In the genomic region with DNA sequence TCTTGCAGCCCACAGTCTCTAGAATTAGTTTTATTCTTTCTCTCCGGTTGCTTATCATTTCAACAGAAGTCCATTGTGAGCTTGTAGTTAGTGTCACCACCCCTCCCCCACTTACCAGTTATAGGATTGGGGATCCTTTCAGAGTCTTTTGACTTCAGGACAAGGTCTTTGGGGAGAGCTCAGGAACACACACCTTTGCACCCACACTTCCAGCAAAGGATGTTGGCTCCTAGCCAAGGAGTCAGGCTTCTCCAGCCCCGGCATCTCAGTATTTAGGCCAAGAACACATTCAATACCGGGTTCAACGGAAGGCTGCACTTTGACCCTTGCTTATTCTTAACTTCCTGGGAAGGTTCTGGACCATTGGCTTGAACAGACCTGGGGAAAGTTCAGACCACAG, we compare ENCODE assay signal across 8 mouse cellular contexts. TPM values are rescaled to one million over a fixed set of nuclear protein-coding genes. Genes with fewer than 3 reads are reported as not detected.
DNase-seq lines count a peak whose midpoint lies in the region; ATAC-seq and TF ChIP-seq lines count a peak whose summit lies in the region.

No protein-coding gene starts in this region.

- no peaks in the 10 kb centered on the region for H3K36me3 ChIP-seq in ES-E14 (ENCODE audit: control insufficient read depth, insufficient read depth, low read length, poor library complexity, severe bottlenecking)
- H3K36me3 ChIP-seq in heart, embryonic 11.5 days (ENCODE audit: control insufficient read depth, insufficient read depth, low read length): no peaks in the 10 kb centered on the region
- H3K36me3 ChIP-seq in kidney, embryonic 14.5 days (ENCODE audit: control insufficient read depth, insufficient read depth, low read length): no peaks in the 10 kb centered on the region
- H3K36me3 ChIP-seq in midbrain, embryonic 14.5 days (ENCODE audit: control insufficient read depth, insufficient read depth, low read length): no peaks in the 10 kb centered on the region

- in situ Hi-C loops in ES-E14 (cut with MboI; ENCODE audit: low sequenced_read_pairs in 2 of 2, unreplicated experiment in 2 of 2): no loop called here

- no peak overlapping the region for H3K9ac ChIP-seq in ES-E14 (ENCODE audit: insufficient read depth, low read depth, low read length, poor library complexity, severe bottlenecking)
- peak overlapping the region; percentile 73 for H3K9ac ChIP-seq in heart, embryonic 11.5 days (ENCODE audit: low read depth, low read length)
- peak overlapping the region; percentile 96 for H3K9ac ChIP-seq in kidney, embryonic 14.5 days (ENCODE audit: low read depth, low read length)
- H3K9ac ChIP-seq in midbrain, embryonic 14.5 days (replicated peaks; ENCODE audit: low read length): peak overlapping the region; percentile 99

- H3K27me3 ChIP-seq in heart, embryonic 11.5 days (ENCODE audit: control insufficient read depth, insufficient read depth, low read length): no peaks in the 10 kb centered on the region
- no peaks in the 10 kb centered on the region for H3K27me3 ChIP-seq in kidney, embryonic 14.5 days (ENCODE audit: control insufficient read depth, insufficient read depth, low read length)
- no peaks in the 10 kb centered on the region for H3K27me3 ChIP-seq in midbrain, embryonic 14.5 days (ENCODE audit: control insufficient read depth, insufficient read depth, low read length)

- peak overlapping the region; percentile 58 for H3K4me2 ChIP-seq in heart, embryonic 11.5 days
- H3K4me2 ChIP-seq in kidney, embryonic 14.5 days (replicated peaks; ENCODE audit: low read depth, low read length): peak overlapping the region; percentile 66
- H3K4me2 ChIP-seq in midbrain, embryonic 14.5 days (ENCODE audit: low read length): peak overlapping the region; percentile 78

- 0 out of 4 replicates have a peak, but pooled peaks cover 0 to 2% of the 10 kb centered on the region in 2 experiments for H3K4me1 ChIP-seq in ES-E14 (ENCODE audit: control insufficient read depth in 2 of 2, insufficient read depth in 2 of 2, low read length in 2 of 2, poor library complexity in 1 of 2)
- peaks cover 6% of the 10 kb centered on the region; the same call in 1 of the 2 replicates for H3K4me1 ChIP-seq in heart, embryonic 11.5 days (ENCODE audit: control insufficient read depth, insufficient read depth, low read length)
- no peaks in the 10 kb centered on the region for H3K4me1 ChIP-seq in kidney, embryonic 14.5 days (ENCODE audit: control insufficient read depth, insufficient read depth, low read length)
- H3K4me1 ChIP-seq in midbrain, embryonic 14.5 days (ENCODE audit: control insufficient read depth, insufficient read depth, low read length): peaks cover 5% of the 10 kb centered on the region; the same call in 1 of the 2 replicates

- H3K4me3 ChIP-seq in ES-E14 (ENCODE audit: insufficient read depth in 1 of 2, low read depth in 1 of 2, low read length in 2 of 2, poor library complexity in 1 of 2, severe bottlenecking in 1 of 2): peak overlapping the region; percentile 76 to 80
- H3K4me3 ChIP-seq in heart, embryonic 11.5 days (ENCODE audit: low read depth, low read length): peak overlapping the region; percentile 43
- peak overlapping the region; percentile 83 for H3K4me3 ChIP-seq in kidney, embryonic 14.5 days (ENCODE audit: low read length)
- peak overlapping the region; percentile 93 for H3K4me3 ChIP-seq in midbrain, embryonic 14.5 days (replicated peaks; ENCODE audit: low read depth, low read length)

- 36% methylated on average over 4 of the region's 4 CpGs for WGBS in heart, embryonic 11.5 days (ENCODE audit: insufficient replicate concordance)
- WGBS in kidney, embryonic 14.5 days: 12% methylated on average over 4 of the region's 4 CpGs
- 16% methylated on average over 4 of the region's 4 CpGs for WGBS in midbrain, embryonic 14.5 days

- DNase-seq in embryo, embryonic 10 days (ENCODE audit: low spot score): peak; percentile 16
- DNase-seq in embryo, embryonic 9.5 days (ENCODE audit: extremely low spot score): no peak
- DNase-seq in ES-E14 (ENCODE audit: low read depth, low spot score): no peak
- DNase-seq in midbrain, embryonic 14.5 days: no peak

- H3K27ac ChIP-seq in ES-E14 (ENCODE audit: insufficient read depth, low read depth, low read length, poor library complexity, severe bottlenecking): no peak overlapping the region
- peak overlapping the region; percentile 97 for H3K27ac ChIP-seq in heart, embryonic 11.5 days (ENCODE audit: low read depth, low read length)
- H3K27ac ChIP-seq in kidney, embryonic 14.5 days (ENCODE audit: low read depth, low read length): peak overlapping the region; percentile 80
- peak overlapping the region; percentile 98 for H3K27ac ChIP-seq in midbrain, embryonic 14.5 days (replicated peaks; ENCODE audit: low read depth, low read length)

- no peaks in the 10 kb centered on the region for H3K9me3 ChIP-seq in ES-E14 (ENCODE audit: control insufficient read depth, insufficient read depth, low read depth, low read length)
- no peaks in the 10 kb centered on the region for H3K9me3 ChIP-seq in heart, embryonic 11.5 days (replicated peaks; ENCODE audit: control insufficient read depth, low read length)
- no peaks in the 10 kb centered on the region for H3K9me3 ChIP-seq in kidney, embryonic 14.5 days (ENCODE audit: control insufficient read depth, low read length)
- H3K9me3 ChIP-seq in midbrain, embryonic 14.5 days (ENCODE audit: control insufficient read depth, low read length): no peaks in the 10 kb centered on the region

- ATAC-seq in heart, embryonic 11.5 days (replicated peaks; ENCODE audit: insufficient number of reproducible peaks, low FRiP score, low TSS enrichment): no peak
- ATAC-seq in kidney, embryonic 14.5 days (ENCODE audit: low FRiP score, low TSS enrichment): no peak
- ATAC-seq in midbrain, embryonic 14.5 days (ENCODE audit: low FRiP score, low TSS enrichment): no peak
- ATAC-seq in megakaryocyte progenitor cell, adult 5-6 weeks (replicated peaks; ENCODE audit: poor library complexity): no peak
- no peak for ATAC-seq in granulocyte monocyte progenitor cell, adult 5-6 weeks (replicated peaks; ENCODE audit: poor library complexity, severe bottlenecking)

TF ChIP-seq in ES-E14, 5 proteins besides CTCF, POLR2A, EP300 and RAD21:
- no peak for TF ChIP-seq HCFC1 (IDR thresholded peaks at IDR 0.05; ENCODE audit: borderline replicate concordance, insufficient read depth, low read length)
- no peak for TF ChIP-seq MAFK (IDR thresholded peaks at IDR 0.05; ENCODE audit: insufficient read depth, low read depth, low read length)
- TF ChIP-seq ZC3H11A (IDR thresholded peaks at IDR 0.05; ENCODE audit: borderline replicate concordance, low read depth, low read length): no peak
- TF ChIP-seq CHD2 (IDR thresholded peaks at IDR 0.05; ENCODE audit: low read depth, low read length): no peak
- no peak for TF ChIP-seq ZNF384 (IDR thresholded peaks at IDR 0.05; ENCODE audit: low read depth, low read length)

RNA-seq across cellular contexts. Expression of a gene that starts 0.6 kb away (rescaled TPM):
- total RNA-seq in ES-E14 (2012; rRNA removed): 3.2 and 5.1 TPM in 2 replicates
- polyA plus RNA-seq in heart, embryonic 11.5 days (2014; fragmentation: Nextera tagmentation; extraction: Ambion mirVana): 45.4 and 53.5 TPM in 2 replicates
- polyA plus RNA-seq in kidney, embryonic 14.5 days (2014; fragmentation: Nextera tagmentation; extraction: Ambion mirVana): 28.7 and 58.7 TPM in 2 replicates
- polyA plus RNA-seq in midbrain, embryonic 14.5 days (2014; fragmentation: Nextera tagmentation; extraction: Ambion mirVana): 130 and 167 TPM in 2 replicates
- 3.2 and 7.5 TPM in 2 replicates for total RNA-seq in megakaryocyte progenitor cell, adult 5-6 weeks (2015)
- 4.1 and 8.0 TPM in 2 replicates for total RNA-seq in megakaryocyte progenitor cell, adult 5-6 weeks (2017)
- 0.47 and 1.5 TPM in 2 replicates for total RNA-seq in granulocyte monocyte progenitor cell, adult 5-6 weeks (2014; fragmentation: Nextera tagmentation)
- total RNA-seq in granulocyte monocyte progenitor cell, adult 5-6 weeks (2017): 0.05 and 0.09 TPM in 2 replicates

Comparison
In these comparisons a context has a peak if more than half of its experiments do, and no peak if none do; other contexts are left out.
1. H3K4me3 ChIP-seq: peak in every context shown above with its lines; median percentile 93 in midbrain, embryonic 14.5 days; 83 in kidney, embryonic 14.5 days; 78 in ES-E14; 43 in heart, embryonic 11.5 days.